Mouse (Mus musculus) MEL (cell line): ENCODE measurements around the gene Prcc. TPM values are rescaled to one million over a fixed set of nuclear protein-coding genes. Genes with fewer than 3 reads are reported as not detected.

Source experiments
- DNase-seq: peaks from one replicate; pipeline ENCODE4 v3.0.0; 2011; ENCODE audit warnings: low read depth, low spot score
- H3K27ac ChIP-seq: 2 replicates; pipeline ENCODE4 v1.5.1; 2012; ENCODE audit warnings: low read depth, mild to moderate bottlenecking, control low read depth, low read length, moderate library complexity; ENCODE audit not compliant: control insufficient read depth
- H3K27me3 ChIP-seq, 2 experiments: fragments of 150-350 bp in 1 of 2; sonication (generic) in 1 of 2; 2 replicates each; pipeline ENCODE4 v1.6.1; 2012; ENCODE audit warnings: low read length in 2 of 2, mild to moderate bottlenecking in 2 of 2, improper control_type of control experiment in 1 of 2, moderate library complexity in 1 of 2; ENCODE audit not compliant: insufficient read depth in 2 of 2, control insufficient read depth in 1 of 2
- H3K36me3 ChIP-seq, 2 experiments: 2 replicates each; pipeline ENCODE4 v1.6.1; 2012 to 2014; ENCODE audit warnings: low read length in 2 of 2, improper control_type of control experiment in 1 of 2, inconsistent platforms in 1 of 2, mild to moderate bottlenecking in 1 of 2; ENCODE audit not compliant: insufficient read depth in 2 of 2, control insufficient read depth in 1 of 2
- H3K4me1 ChIP-seq, 2 experiments: fragments of 150-350 bp in 1 of 2; sonication (generic) in 1 of 2; 2 replicates each; pipeline ENCODE4 v1.6.1; 2012; ENCODE audit warnings: low read length in 2 of 2, improper control_type of control experiment in 1 of 2, mild to moderate bottlenecking in 1 of 2; ENCODE audit not compliant: insufficient read depth in 2 of 2, control insufficient read depth in 1 of 2
- H3K4me3 ChIP-seq, 2 experiments: fragments of 150-350 bp in 1 of 2; sonication (generic) in 1 of 2; 2 replicates each; pipeline ENCODE4 v1.5.1; 2012; ENCODE audit warnings: low read depth in 2 of 2, low read length in 2 of 2, mild to moderate bottlenecking in 2 of 2, moderate library complexity in 2 of 2, control low read depth in 1 of 2, improper control_type of control experiment in 1 of 2; ENCODE audit not compliant: control insufficient read depth in 1 of 2, insufficient read depth in 1 of 2
- H3K79me2 ChIP-seq: 2 replicates; pipeline ENCODE4 v1.6.1; 2012; ENCODE audit warnings: mild to moderate bottlenecking, low read length, moderate library complexity; ENCODE audit not compliant: control insufficient read depth, poor library complexity, insufficient read depth
- H3K9ac ChIP-seq: 2 replicates; pipeline ENCODE4 v1.6.1; 2012; ENCODE audit warnings: low read depth, mild to moderate bottlenecking, control low read depth, low read length, moderate library complexity; ENCODE audit not compliant: control insufficient read depth, poor library complexity, severe bottlenecking
- H3K9me3 ChIP-seq: fragments of 150-350 bp; sonication (generic); replicated peaks from 2 replicates; pipeline ENCODE4 v1.6.1; 2012; ENCODE audit warnings: mild to moderate bottlenecking, low read length, improper control_type of control experiment, moderate library complexity; ENCODE audit not compliant: insufficient read depth
- CHD1 ChIP-seq: IDR thresholded peaks from 2 replicates; pipeline ENCODE4 v1.6.1; 2012; ENCODE audit warnings: low read depth, mild to moderate bottlenecking, inconsistent platforms, low read length, improper control_type of control experiment
- E2F4 ChIP-seq: IDR thresholded peaks from 2 replicates; pipeline ENCODE4 v1.6.1; 2011; ENCODE audit warnings: low read depth, low read length, improper control_type of control experiment, borderline replicate concordance
- EP300 ChIP-seq, 2 experiments: IDR thresholded peaks; 2 replicates each; pipeline ENCODE4 v1.6.1; 2011; ENCODE audit warnings: improper control_type of control experiment in 2 of 2, low read length in 2 of 2, low read depth in 1 of 2, mild to moderate bottlenecking in 1 of 2
- GABPA ChIP-seq: IDR thresholded peaks from 2 replicates; pipeline ENCODE4 v1.6.1; 2012; ENCODE audit warnings: low read depth, mild to moderate bottlenecking, inconsistent platforms, low read length, improper control_type of control experiment, moderate library complexity
- HCFC1 ChIP-seq: IDR thresholded peaks from 2 replicates; pipeline ENCODE4 v1.6.1; 2012; ENCODE audit warnings: low read depth, mild to moderate bottlenecking, inconsistent platforms, low read length, improper control_type of control experiment, moderate library complexity
- KAT2A ChIP-seq: conservative IDR thresholded peaks from 2 replicates; pipeline ENCODE4 v1.6.1; 2012; ENCODE audit warnings: low read depth, low read length, improper control_type of control experiment, inconsistent platforms
- MAX ChIP-seq: IDR thresholded peaks from 2 replicates; pipeline ENCODE4 v1.6.1; 2011; ENCODE audit warnings: low read length, improper control_type of control experiment
- MAZ ChIP-seq: IDR thresholded peaks from 2 replicates; pipeline ENCODE4 v1.6.1; 2012; ENCODE audit warnings: low read depth, mild to moderate bottlenecking, inconsistent platforms, low read length, improper control_type of control experiment
- MXI1 ChIP-seq: IDR thresholded peaks from 2 replicates; pipeline ENCODE4 v1.6.1; 2011; ENCODE audit warnings: mild to moderate bottlenecking, low read depth, low read length, improper control_type of control experiment
- MYB ChIP-seq: IDR thresholded peaks from 2 replicates; pipeline ENCODE4 v1.6.1; 2011; ENCODE audit warnings: mild to moderate bottlenecking, low read depth, low read length, improper control_type of control experiment
- POLR2AphosphoS5 ChIP-seq: IDR thresholded peaks from 2 replicates; pipeline ENCODE4 v1.6.1; 2012; ENCODE audit warnings: low read depth, borderline replicate concordance, mild to moderate bottlenecking, inconsistent platforms, low read length, moderate library complexity, mixed read lengths
- SIN3A ChIP-seq: IDR thresholded peaks from 2 replicates; pipeline ENCODE4 v1.6.1; 2012; ENCODE audit warnings: low read length, improper control_type of control experiment, inconsistent platforms
- SMC3 ChIP-seq: IDR thresholded peaks from 2 replicates; pipeline ENCODE4 v1.6.1; 2011; ENCODE audit warnings: low read depth, low read length, improper control_type of control experiment
- TAL1 ChIP-seq: IDR thresholded peaks from 2 replicates; pipeline ENCODE4 v1.6.1; 2012; ENCODE audit warnings: mild to moderate bottlenecking, inconsistent platforms, low read length, moderate library complexity, mixed read lengths
- TCF12 ChIP-seq: IDR thresholded peaks from 2 replicates; pipeline ENCODE4 v1.6.1; 2014; ENCODE audit warnings: low read depth, mild to moderate bottlenecking, inconsistent platforms, low read length, improper control_type of control experiment, moderate library complexity
- UBTF ChIP-seq: IDR thresholded peaks from 2 replicates; pipeline ENCODE4 v1.6.1; 2012; ENCODE audit warnings: low read depth, mild to moderate bottlenecking, inconsistent platforms, low read length, improper control_type of control experiment, moderate library complexity, borderline replicate concordance; ENCODE audit not compliant: insufficient read depth
- USF1 ChIP-seq: IDR thresholded peaks from 2 replicates; pipeline ENCODE4 v1.6.1; 2014; ENCODE audit warnings: low read depth, mild to moderate bottlenecking, inconsistent platforms, low read length, improper control_type of control experiment, moderate library complexity
- ZMIZ1 ChIP-seq: IDR thresholded peaks from 2 replicates; pipeline ENCODE4 v1.6.1; 2012; ENCODE audit warnings: low read depth, mild to moderate bottlenecking, inconsistent platforms, low read length, improper control_type of control experiment, moderate library complexity
- polyA plus RNA-seq, 2 experiments: library from polyadenylated mRNA; stranded (reverse) in 1 of 2; unstranded in 1 of 2; fragments of >175 nt in 1 of 2; fragments of >200 nt in 1 of 2; gene quantifications; 2 replicates each; pipeline versions ENCODE4 v1.2.1 to v1.2.4; 2012; ENCODE audit warnings: low replicate concordance in 2 of 2, low read depth in 1 of 2; ENCODE audit not compliant: insufficient read length in 2 of 2, insufficient read depth in 1 of 2, missing spikeins in 1 of 2
- total RNA-seq: library from RNA; depleted of rRNA; stranded (reverse); fragments of 300-350 nt; gene quantifications from 2 replicates; pipeline ENCODE4 v1.2.3, GENCODE M21; 2012

Prcc gene
- total and polyA plus RNA-seq, 3 experiments = 47.0 to 65.9 TPM; not detected in 1

GRCm38 (mm10) chr3:87913491-87913890, 28.1 kb upstream of the Prcc start:
- H3K9me3 ChIP-seq = no peaks in the 10 kb centered on the region
- H3K27ac ChIP-seq = no peak overlapping the region
- H3K36me3 ChIP-seq = peaks cover 20 to 39% of the 10 kb centered on the region in 2 experiments
- peaks cover 0 to 28% of the 10 kb centered on the region in 2 experiments; a peak in 3 of 4 replicates for H3K4me1 ChIP-seq
- no peak overlapping the region for H3K4me3 ChIP-seq
- no peaks in the 10 kb centered on the region for H3K27me3 ChIP-seq
- H3K9ac ChIP-seq = no peak overlapping the region
- DNase-seq = no peak
- TF ChIP-seq MYB (no peak), GABPA (no peak), MAZ (no peak), UBTF (no peak), TCF12 (no peak), EP300 (IDR thresholded peaks at IDR 0.05; ENCODE audit: low read depth in 1 of 2, low read length in 2 of 2) (no peak), E2F4 (no peak), TAL1 (no peak), MAX (no peak), KAT2A (no peak), ZMIZ1 (no peak), SIN3A (no peak), USF1 (no peak), SMC3 (no peak)
- H3K79me2 ChIP-seq = peaks cover 49% of the 10 kb centered on the region

GRCm38 (mm10) chr3:87910573-87911141, 25.2 kb upstream of the Prcc start:
- peaks cover 74% of the 10 kb centered on the region for H3K79me2 ChIP-seq
- H3K9ac ChIP-seq = no peak overlapping the region; the same call in 1 of the 2 replicates
- no peaks in the 10 kb centered on the region for H3K9me3 ChIP-seq
- no peaks in the 10 kb centered on the region for H3K27me3 ChIP-seq
- peak; percentile 55 for DNase-seq
- peaks cover 0 to 30% of the 10 kb centered on the region in 2 experiments; a peak in 3 of 4 replicates for H3K4me1 ChIP-seq
- H3K36me3 ChIP-seq = peaks cover 13 to 47% of the 10 kb centered on the region in 2 experiments
- no peak overlapping the region for H3K27ac ChIP-seq
- TF ChIP-seq CHD1 (no peak), MXI1 (no peak), ZMIZ1 (no peak), HCFC1 (peak; percentile 84), POLR2AphosphoS5 (no peak)
- H3K4me3 ChIP-seq = no peak overlapping the region
